Mouse (Mus musculus) hindbrain, embryonic 16.5 days (tissue): ENCODE data around the gene Mid2. TPM values are rescaled to one million over a fixed set of nuclear protein-coding genes. Genes with fewer than 3 reads are reported as not detected.

Source experiments
- polyA plus RNA-seq: library from polyadenylated mRNA; unstranded; fragments of >200 nt; fragmentation: Nextera tagmentation; extraction: Ambion mirVana; gene quantifications from 2 replicates; pipeline ENCODE4 v1.2.1, GENCODE M21; 2015

Mid2 gene
- polyA plus RNA-seq, 1 experiment from 2014 or later, result 5.9 TPM

Other genes with a start within 250 kb of the Mid2 start
- 85.1 and 94.0 TPM in 2 replicates for gene Prps1, start 208.0 kb upstream of the Mid2 start, polyA plus RNA-seq
- gene Tsc22d3, start 63.9 kb upstream of the Mid2 start, polyA plus RNA-seq, result 135 and 147 TPM in 2 replicates
- gene Tex13b, start 148.8 kb downstream of the Mid2 start, polyA plus RNA-seq, result not detected in 2 replicates
- gene Vsig1, start 243.0 kb downstream of the Mid2 start, polyA plus RNA-seq, result not detected in 2 replicates